Mouse (Mus musculus) G1E (cell line): ENCODE data around the gene St5.

Source experiments
- CTCF ChIP-seq: IDR thresholded peaks from 2 replicates; pipeline ENCODE4 v1.5.1; 2012; ENCODE audit warnings: low read depth, low read length, inconsistent platforms, mixed read lengths
- TAL1 ChIP-seq: conservative IDR thresholded peaks from 2 replicates; pipeline ENCODE4 v1.6.1; 2012; ENCODE audit warnings: low read depth, low read length, inconsistent platforms, mixed read lengths

- TF ChIP-seq CTCF, result no peak
- TF ChIP-seq TAL1, result no peak
Measured at GRCm38 (mm10) chr7:109606994-109607610, 96.3 kb downstream of the St5 start.
